Mouse (Mus musculus) spleen, adult 2 months (tissue): ENCODE data around the gene Mmgt2.

Experiments used
- CTCF ChIP-seq: fragments of 200-500 bp; IDR thresholded peaks from 2 replicates; pipeline ENCODE4 v1.5.1; 2011; ENCODE audit warnings: mild to moderate bottlenecking, inconsistent platforms; ENCODE audit not compliant: insufficient read depth, insufficient read length, insufficient replicate concordance; ENCODE audit errors: extremely low read depth
- POLR2A ChIP-seq: fragments of 200-500 bp; IDR thresholded peaks from 2 replicates; pipeline ENCODE4 v1.6.1; 2011; ENCODE audit warnings: low read depth, low read length, inconsistent platforms

DNA sequence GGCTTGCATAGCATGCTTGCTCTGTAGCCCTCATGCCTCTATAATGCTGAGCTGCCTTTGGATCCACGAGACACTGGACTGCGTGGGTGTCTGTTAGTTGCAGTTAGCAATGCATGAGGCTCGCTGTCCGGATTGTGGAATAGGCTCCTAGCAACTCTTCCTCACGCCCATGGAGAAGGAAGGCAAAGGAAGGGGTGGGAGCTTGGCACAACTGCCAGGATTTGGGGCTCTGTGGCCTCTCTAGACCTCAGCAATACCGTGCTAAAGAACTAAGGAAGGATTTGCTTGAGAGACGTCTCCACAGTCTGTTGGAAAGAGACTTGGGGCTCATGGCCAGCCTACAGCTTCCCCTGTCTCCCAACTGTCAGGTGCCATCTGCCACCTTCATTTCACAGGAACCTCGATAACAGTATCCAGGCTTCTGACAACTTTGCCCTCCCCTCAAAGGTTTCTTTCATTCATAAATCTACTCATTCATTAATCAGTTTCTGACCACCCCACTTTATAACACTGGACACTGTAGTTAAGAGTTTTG lies 33.5 kb upstream of the Mmgt2 start:
- no peak for TF ChIP-seq POLR2A
- TF ChIP-seq CTCF, result no peak
